Mouse (Mus musculus) Patski (cell line): ENCODE data around the gene Nol10. TPM values are rescaled to one million over a fixed set of nuclear protein-coding genes. Genes with fewer than 3 reads are reported as not detected.

Experiments
- ATAC-seq: fragments of 100-300 bp; one replicate; pipeline ENCODE4 v1.8.0; 2021
- CTCF ChIA-PET: fragments of 350-600 bp; sonication (Branson Sonifier 250); formaldehyde crosslinking; loops from one replicate; lab custom pipeline; 2022; ENCODE audit warnings: inconsistent platforms; lab: Charles Lee
- POLR2A ChIA-PET: fragments of 350-600 bp; sonication (Branson Sonifier 250); formaldehyde crosslinking; loops from one replicate; lab custom pipeline; 2022; ENCODE audit warnings: antibody characterized with exemption, inconsistent platforms; lab: Charles Lee
- DNase-seq: peaks from one replicate; pipeline ENCODE4 v3.0.0-alpha.2; 2011; ENCODE audit warnings: low read depth, low spot score
- H3K27me3 ChIP-seq: fragments of 371-371 bp; one replicate; pipeline ENCODE4 v1.5.1; 2021
- CTCF ChIP-seq: fragments of 100-300 bp; IDR thresholded peaks from one replicate; pipeline ENCODE4 v1.5.1; 2021
- in situ Hi-C: fragments of 300-500 bp; cut with MboI; formaldehyde crosslinking; loops from 3 replicates; pipeline ENCODE4 v1.11.1; 2018; ENCODE audit warnings: low pct_unique_long_range_greater_than_20kb, mixed read lengths
- polyA plus RNA-seq: library from polyadenylated mRNA; unstranded; gene quantifications from one replicate; pipeline ENCODE4 v1.2.3, GENCODE M21; 2021

Nol10 gene
- polyA plus RNA-seq, 1 experiment from 2014 or later, result 18.6 TPM

- POLR2A ChIA-PET, result no interaction called here
- peaks cover 4% of the 10 kb centered on the region for H3K27me3 ChIP-seq
- DNase-seq (no peak), ATAC-seq (no peak)
- CTCF ChIA-PET, result no interaction called here
- TF ChIP-seq CTCF, result no peak
- in situ Hi-C loops, result no loop called here
Measured at GRCm38 (mm10) chr12:17333459-17333858, 14.8 kb upstream of the Nol10 start.

GRCm38 (mm10) chr12:17338338-17338737 lies 9.9 kb upstream of the Nol10 start:
- in situ Hi-C loops, result no loop called here
- DNase-seq (no peak), ATAC-seq (peak; percentile 47)
- CTCF ChIA-PET, result no interaction called here
- H3K27me3 ChIP-seq, result no peaks in the 10 kb centered on the region
- POLR2A ChIA-PET, result interaction anchor here (0.6 kb wide), 1 partner anchor 356 kb away, joined by 3 read pairs; no protein-coding TSS in a partner anchor
- TF ChIP-seq CTCF, result no peak

- in situ Hi-C loops, result no loop called here
- ChIA-PET CTCF (no interaction called here), POLR2A (no interaction called here)
- ATAC-seq, result no peak
- peak; percentile 50 for TF ChIP-seq CTCF
- DNase-seq, result peak; percentile 46
- H3K27me3 ChIP-seq, result no peaks in the 10 kb centered on the region
Measured at GRCm38 (mm10) chr12:17339114-17339905, 8.9 kb upstream of the Nol10 start.

- no peak for DNase-seq
- in situ Hi-C loops, result no loop called here
- peak; percentile 48 for ATAC-seq
- ChIA-PET POLR2A (no interaction called here), CTCF (no interaction called here)
- TF ChIP-seq CTCF, result no peak
- H3K27me3 ChIP-seq, result no peaks in the 10 kb centered on the region
Measured at GRCm38 (mm10) chr12:17347327-17348047, 771 bp upstream of the Nol10 start.

- ATAC-seq (no peak), DNase-seq (no peak)
- peak; percentile 23 for TF ChIP-seq CTCF
- no peaks in the 10 kb centered on the region for H3K27me3 ChIP-seq
- ChIA-PET CTCF (no interaction called here), POLR2A (interaction anchor here (0.8 kb wide), 1 partner anchor 507 kb away, joined by 3 read pairs; no protein-coding TSS in a partner anchor)
- in situ Hi-C loops, result no loop called here
Measured at GRCm38 (mm10) chr12:17350106-17350505, 1.8 kb downstream of the Nol10 start.

- H3K27me3 ChIP-seq, result no peaks in the 10 kb centered on the region
- ATAC-seq, result no peak
- peak; percentile 53 for TF ChIP-seq CTCF
- POLR2A ChIA-PET, result no interaction called here
- in situ Hi-C loops, result no loop called here
- no peak for DNase-seq
- CTCF ChIA-PET, result no interaction called here
Measured at GRCm38 (mm10) chr12:17356853-17357252, 8.6 kb downstream of the Nol10 start.

- no peaks in the 10 kb centered on the region for H3K27me3 ChIP-seq
- no peak for TF ChIP-seq CTCF
- ATAC-seq (no peak), DNase-seq (no peak)
- in situ Hi-C loops, result no loop called here
- ChIA-PET POLR2A (no interaction called here), CTCF (no interaction called here)
Measured at GRCm38 (mm10) chr12:17357795-17358194, 9.5 kb downstream of the Nol10 start.

- peak; percentile 46 for TF ChIP-seq CTCF
- ATAC-seq (no peak), DNase-seq (no peak)
- no peaks in the 10 kb centered on the region for H3K27me3 ChIP-seq
- in situ Hi-C loops, result no loop called here
- CTCF ChIA-PET, result no interaction called here
- POLR2A ChIA-PET, result no interaction called here
Measured at GRCm38 (mm10) chr12:17358981-17359380, 10.7 kb downstream of the Nol10 start.

GRCm38 (mm10) chr12:17360104-17360503 lies 11.8 kb downstream of the Nol10 start:
- no peak for TF ChIP-seq CTCF
- ATAC-seq (no peak), DNase-seq (no peak)
- no peaks in the 10 kb centered on the region for H3K27me3 ChIP-seq
- in situ Hi-C loops, result no loop called here
- CTCF ChIA-PET, result interaction anchor here (0.7 to 0.8 kb wide), 2 partner anchors 52 to 449 kb away, joined by 3 read pairs; no protein-coding TSS in a partner anchor
- POLR2A ChIA-PET, result interaction anchor here (0.6 kb wide), 1 partner anchor 335 kb away, joined by 3 read pairs; no protein-coding TSS in a partner anchor

GRCm38 (mm10) chr12:17360650-17361049 lies 12.4 kb downstream of the Nol10 start:
- in situ Hi-C loops, result no loop called here
- DNase-seq (no peak), ATAC-seq (no peak)
- H3K27me3 ChIP-seq, result no peaks in the 10 kb centered on the region
- no peak for TF ChIP-seq CTCF
- POLR2A ChIA-PET, result no interaction called here
- CTCF ChIA-PET, result no interaction called here

GRCm38 (mm10) chr12:17362316-17362715 lies 14.1 kb downstream of the Nol10 start:
- DNase-seq (no peak), ATAC-seq (no peak)
- in situ Hi-C loops, result no loop called here
- H3K27me3 ChIP-seq, result no peaks in the 10 kb centered on the region
- ChIA-PET CTCF (no interaction called here), POLR2A (interaction anchor here (0.9 kb wide), 1 partner anchor 16 kb away, joined by 4 read pairs; no protein-coding TSS in a partner anchor)
- TF ChIP-seq CTCF, result no peak
